Mouse (Mus musculus) myocyte (in vitro differentiated cells): ENCODE data around the gene Zfp786. TPM values are rescaled to one million over a fixed set of nuclear protein-coding genes. Genes with fewer than 3 reads are reported as not detected.
"Not testable (repeated sequence)": the region's sequence is repeated elsewhere in the genome, so short reads cannot be mapped to it uniquely, and the experiment has no call there.

Source experiments
- H3K27me3 ChIP-seq: one replicate; pipeline ENCODE4 v1.6.1; 2011; ENCODE audit not compliant: control insufficient read depth, insufficient read depth, insufficient read length
- H3K36me3 ChIP-seq: one replicate; pipeline ENCODE4 v1.6.1; 2011; ENCODE audit not compliant: control insufficient read depth, insufficient read depth
- H3K4me2 ChIP-seq: one replicate; pipeline ENCODE4 v1.6.1; 2011; ENCODE audit warnings: low read depth, control low read depth
- H3K4me3 ChIP-seq: one replicate; pipeline ENCODE4 v1.5.1; 2011; ENCODE audit warnings: mild to moderate bottlenecking, control low read depth, moderate library complexity
- H3K79me2 ChIP-seq: one replicate; pipeline ENCODE4 v1.6.1; 2011; ENCODE audit not compliant: control insufficient read depth, insufficient read depth
- H3ac ChIP-seq: one replicate; pipeline ENCODE4 v1.6.1; 2011; ENCODE audit not compliant: control insufficient read depth, insufficient read length
- CEBPB ChIP-seq: IDR thresholded peaks from 2 replicates; pipeline ENCODE4 v1.6.1; 2011; ENCODE audit warnings: mild to moderate bottlenecking, moderate library complexity; ENCODE audit not compliant: poor library complexity, insufficient read depth, severe bottlenecking
- E2F4 ChIP-seq: IDR thresholded peaks from one replicate; pipeline ENCODE4 v1.6.1; 2011; ENCODE audit warnings: mild to moderate bottlenecking, control low read depth, moderate library complexity; ENCODE audit not compliant: insufficient read depth
- MAX ChIP-seq: IDR thresholded peaks from one replicate; pipeline ENCODE4 v1.6.1; 2011; ENCODE audit warnings: low read depth, mild to moderate bottlenecking, control low read depth
- MYOD1 ChIP-seq, 3 experiments: IDR thresholded peaks; one replicate each; pipeline ENCODE4 v1.6.1; 2011; ENCODE audit warnings: control low read depth in 2 of 3, low read depth in 2 of 3, mild to moderate bottlenecking in 2 of 3, moderate library complexity in 1 of 3; ENCODE audit not compliant: insufficient read length in 2 of 3, control insufficient read depth in 1 of 3
- MYOG ChIP-seq, 3 experiments: IDR thresholded peaks; one replicate each; pipeline ENCODE4 v1.6.1; 2011; ENCODE audit warnings: control low read depth in 2 of 3, low read depth in 2 of 3, mild to moderate bottlenecking in 2 of 3; ENCODE audit not compliant: insufficient read length in 2 of 3, control insufficient read depth in 1 of 3, insufficient read depth in 1 of 3
- POLR2A ChIP-seq: IDR thresholded peaks from one replicate; pipeline ENCODE4 v1.6.1; 2011; ENCODE audit warnings: low read depth, mild to moderate bottlenecking, control low read depth, moderate library complexity; ENCODE audit not compliant: insufficient read length
- POLR2AphosphoS2 ChIP-seq: IDR thresholded peaks from one replicate; pipeline ENCODE4 v1.6.1; 2011; ENCODE audit warnings: low read depth, control low read depth; ENCODE audit not compliant: insufficient read length
- REST ChIP-seq: IDR thresholded peaks from one replicate; pipeline ENCODE4 v1.6.1; 2011; ENCODE audit warnings: mild to moderate bottlenecking, control low read depth, moderate library complexity; ENCODE audit not compliant: insufficient read depth, insufficient read length
- SRF ChIP-seq: IDR thresholded peaks from one replicate; pipeline ENCODE4 v1.6.1; 2011; ENCODE audit warnings: low read depth; ENCODE audit not compliant: control insufficient read depth, insufficient read length
- TCF12 ChIP-seq: IDR thresholded peaks from one replicate; pipeline ENCODE4 v1.6.1; 2011; ENCODE audit warnings: mild to moderate bottlenecking, control low read depth; ENCODE audit not compliant: poor library complexity, insufficient read depth, severe bottlenecking
- TCF3 ChIP-seq: IDR thresholded peaks from one replicate; pipeline ENCODE4 v1.6.1; 2011; ENCODE audit warnings: low read depth, control low read depth; ENCODE audit not compliant: insufficient read length
- USF1 ChIP-seq: IDR thresholded peaks from one replicate; pipeline ENCODE4 v1.6.1; 2011; ENCODE audit warnings: low read depth, mild to moderate bottlenecking, control low read depth, moderate library complexity
- polyA plus RNA-seq: library from polyadenylated mRNA; unstranded; fragments of >200 nt; fragmentation: generic; extraction: Trizol; gene quantifications from one replicate; pipeline ENCODE4 v1.2.1, GENCODE M21; 2012; ENCODE audit warnings: missing spikeins

Zfp786 gene
- polyA plus RNA-seq, 1 experiment = 0.30 TPM

- TF ChIP-seq SRF (no peak), TCF12 (no peak), TCF3 (no peak), MYOD1 (IDR thresholded peaks at IDR 0.05; ENCODE audit: control insufficient read depth in 1 of 3, insufficient read length in 2 of 3, low read depth in 2 of 3) (no peak), POLR2AphosphoS2 (peak; percentile 99), POLR2A (peak; percentile 95)
These were observed 42.5 kb downstream of the Zfp786 start for GRCm38 (mm10) chr6:47787941-47788736.

DNA sequence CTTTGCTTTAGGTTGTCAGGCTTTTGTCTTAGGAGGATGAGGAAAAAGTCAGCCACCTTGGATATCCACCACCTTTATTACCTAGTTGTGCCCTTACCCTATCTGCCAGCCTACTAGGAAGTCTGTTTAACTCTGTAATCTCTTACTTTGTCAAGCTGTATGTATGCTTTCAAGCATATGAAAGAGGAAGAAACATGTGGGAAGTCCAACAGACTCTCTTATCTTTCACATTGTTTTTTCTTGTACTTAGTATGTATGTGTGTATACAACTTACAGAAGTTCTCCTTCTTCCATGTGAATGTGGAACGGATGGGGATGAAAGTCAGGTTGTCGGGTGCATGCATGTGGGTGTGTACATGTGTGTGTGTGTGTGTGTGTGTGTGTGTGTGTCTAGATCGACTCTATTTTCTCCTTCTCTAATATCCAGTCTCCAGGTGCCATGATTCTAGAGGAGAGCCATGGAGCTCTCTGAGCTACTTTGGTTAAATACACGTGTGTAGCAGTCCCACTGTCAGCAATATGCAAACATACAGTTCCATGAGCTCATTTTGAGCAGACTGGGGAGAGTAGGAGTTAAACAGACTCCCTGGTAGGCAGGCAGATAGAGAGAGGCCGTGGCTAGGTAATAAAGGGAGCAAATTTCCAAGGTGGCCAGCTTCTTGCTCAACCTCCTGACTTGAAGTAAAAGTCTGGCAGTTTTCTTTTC, 45.8 kb downstream of the Zfp786 start:
- H3K79me2 ChIP-seq = no peaks in the 10 kb centered on the region
- TF ChIP-seq MYOG (IDR thresholded peaks at IDR 0.05; ENCODE audit: control insufficient read depth in 1 of 3, insufficient read depth in 1 of 3, insufficient read length in 2 of 3, low read depth in 2 of 3) = no peak
- no peak for TF ChIP-seq CEBPB
- TF ChIP-seq TCF12 = no peak
- no peak for TF ChIP-seq POLR2AphosphoS2
- no peak for TF ChIP-seq POLR2A
- no peak for TF ChIP-seq TCF3
- no peak for TF ChIP-seq MAX
- no peak for TF ChIP-seq REST
- no peak for TF ChIP-seq USF1
- no peak for TF ChIP-seq SRF
- no peaks in the 10 kb centered on the region for H3K27me3 ChIP-seq
- H3K36me3 ChIP-seq = no peaks in the 10 kb centered on the region
- H3K4me3 ChIP-seq = no peak overlapping the region
- H3K4me2 ChIP-seq = no peak overlapping the region
- H3ac ChIP-seq = no peak overlapping the region

More at GRCm38 (mm10) chr6:47787941-47788736, 42.5 kb downstream of the Zfp786 start:
- H3K4me3 ChIP-seq = peak overlapping the region; percentile 23
- peak overlapping the region; percentile 88 for H3K4me2 ChIP-seq
- H3K79me2 ChIP-seq = no peaks in the 10 kb centered on the region
- no peaks in the 10 kb centered on the region for H3K27me3 ChIP-seq
- H3K36me3 ChIP-seq = no peaks in the 10 kb centered on the region
- peak overlapping the region; percentile 28 for H3ac ChIP-seq

DNA sequence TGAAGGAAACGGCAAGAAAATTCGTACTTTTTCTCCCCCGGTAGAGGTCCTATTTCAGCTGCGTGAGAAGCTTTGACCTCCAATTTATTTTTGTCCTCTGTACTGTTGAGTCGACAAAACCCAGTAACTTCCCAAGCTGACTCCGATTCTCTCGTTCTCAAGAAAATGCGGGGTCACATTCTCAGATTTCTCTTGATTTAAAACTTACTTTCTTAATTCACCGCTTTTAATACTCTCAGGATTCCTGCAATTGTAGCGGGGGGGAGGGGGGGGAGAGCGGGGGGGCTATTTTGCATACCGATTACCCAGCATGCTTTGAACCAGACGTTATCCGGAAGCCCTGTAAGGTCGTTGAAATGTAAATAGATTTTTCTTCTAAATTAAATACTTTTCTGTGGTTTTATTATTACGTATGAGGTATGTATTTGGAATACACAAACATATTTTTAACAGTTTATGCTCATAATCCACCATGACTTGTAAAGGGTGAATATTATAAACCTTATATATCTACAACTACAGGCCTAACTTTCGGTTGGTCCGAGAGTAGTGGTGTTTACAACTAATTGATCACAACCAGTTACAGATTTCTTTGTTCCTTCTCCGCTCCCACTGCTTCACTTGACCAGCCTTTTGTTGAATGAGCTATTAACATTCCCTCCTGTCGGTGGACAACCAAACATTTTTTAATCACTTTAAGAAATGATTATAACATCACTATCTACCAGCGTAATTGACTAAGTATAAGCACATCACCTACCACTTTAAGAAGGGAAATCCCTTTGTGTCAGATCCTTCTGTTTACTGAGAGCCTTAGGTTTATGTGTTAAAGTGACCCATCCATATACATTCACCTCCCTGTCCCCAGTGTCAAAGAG, 49.3 kb downstream of the Zfp786 start:
- Histone ChIP-seq H3ac (no peak overlapping the region), H3K36me3 (no peaks in the 10 kb centered on the region), H3K4me2 (peak overlapping the region; percentile 63), H3K79me2 (no peaks in the 10 kb centered on the region), H3K27me3 (no peaks in the 10 kb centered on the region), H3K4me3 (peak overlapping the region; percentile 27)
- TF ChIP-seq POLR2AphosphoS2 = no peak
- no peak for TF ChIP-seq MYOD1 (IDR thresholded peaks at IDR 0.05; ENCODE audit: control insufficient read depth in 1 of 3, insufficient read length in 2 of 3, low read depth in 2 of 3)
- TF ChIP-seq SRF = no peak
- no peak for TF ChIP-seq USF1
- TF ChIP-seq CEBPB = no peak
- TF ChIP-seq POLR2A = no peak
- no peak for TF ChIP-seq E2F4
- no peak for TF ChIP-seq MYOG (IDR thresholded peaks at IDR 0.05; ENCODE audit: control insufficient read depth in 1 of 3, insufficient read depth in 1 of 3, insufficient read length in 2 of 3, low read depth in 2 of 3)
- no peak for TF ChIP-seq TCF3
- TF ChIP-seq TCF12 = no peak
- TF ChIP-seq MAX = no peak
- TF ChIP-seq REST = no peak

DNA sequence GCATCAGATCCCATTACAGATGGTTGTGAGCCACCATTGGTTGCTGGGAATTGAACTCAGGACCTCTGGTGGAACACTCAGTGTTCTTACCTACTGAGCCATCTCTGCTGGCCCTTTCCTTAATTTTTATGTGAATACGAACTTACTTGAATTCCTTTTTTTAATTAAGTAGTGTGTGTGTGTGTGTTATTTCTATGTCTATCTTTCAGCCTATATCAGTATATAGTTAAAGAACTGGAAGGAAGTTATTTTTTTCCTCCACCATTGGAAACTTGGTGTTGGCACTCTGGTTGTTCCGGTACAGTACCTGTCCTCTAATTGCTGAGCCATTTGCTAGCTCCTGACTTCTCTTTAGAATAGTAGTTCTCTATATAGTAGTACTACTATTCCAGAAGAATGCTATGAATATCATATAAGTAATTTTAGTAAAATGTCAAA, 50.1 kb downstream of the Zfp786 start:
- no peaks in the 10 kb centered on the region for H3K27me3 ChIP-seq
- H3K36me3 ChIP-seq = no peaks in the 10 kb centered on the region
- no peaks in the 10 kb centered on the region for H3K79me2 ChIP-seq
- no peak overlapping the region for H3ac ChIP-seq
- no peak for TF ChIP-seq POLR2AphosphoS2
- H3K4me2 ChIP-seq = peak overlapping the region; percentile 63
- peak overlapping the region; percentile 27 for H3K4me3 ChIP-seq

DNA sequence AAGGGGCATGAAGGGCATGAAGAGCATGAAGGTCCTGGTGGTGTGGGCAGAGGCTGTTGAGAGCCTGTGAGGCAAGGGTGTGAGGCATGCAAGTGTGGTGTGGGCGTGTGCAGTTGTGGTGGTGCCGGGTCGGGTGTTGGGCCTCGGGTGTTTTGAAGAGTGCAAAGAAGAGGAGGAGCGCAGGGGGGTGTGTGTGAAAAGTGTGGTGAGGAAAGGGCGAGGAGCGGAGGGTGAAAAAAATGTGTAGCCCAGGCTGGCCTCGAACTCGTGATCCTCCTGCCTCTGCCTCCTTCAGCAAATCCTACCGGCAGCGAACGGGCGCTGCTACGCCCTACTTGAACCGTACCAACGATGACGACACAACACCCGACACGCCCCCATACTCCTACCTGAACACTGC, 58.9 kb downstream of the Zfp786 start:
- not testable (repeated sequence) for H3K4me2 ChIP-seq, H3K36me3 ChIP-seq, H3K4me3 ChIP-seq, H3K27me3 ChIP-seq, H3ac ChIP-seq, H3K79me2 ChIP-seq

- H3K4me3 ChIP-seq, H3K36me3 ChIP-seq, H3K27me3 ChIP-seq, H3ac ChIP-seq, H3K4me2 ChIP-seq, H3K79me2 ChIP-seq: not testable (repeated sequence)
These were observed 59.6 kb downstream of the Zfp786 start for GRCm38 (mm10) chr6:47771113-47771512.

- H3K4me2 ChIP-seq, H3K27me3 ChIP-seq, H3K79me2 ChIP-seq, H3ac ChIP-seq, H3K4me3 ChIP-seq, H3K36me3 ChIP-seq: not testable (repeated sequence)
These were observed 60.8 kb downstream of the Zfp786 start for GRCm38 (mm10) chr6:47769861-47770260.
